Mouse (Mus musculus) liver, embryonic 14 days (tissue): ENCODE measurements around the gene Cyp2c23. TPM values are rescaled to one million over a fixed set of nuclear protein-coding genes. Genes with fewer than 3 reads are reported as not detected.

ENCODE experiments used
- polyA plus RNA-seq: library from polyadenylated mRNA; depleted of rRNA; stranded (reverse); fragments of >200 nt; gene quantifications from 2 replicates; pipeline ENCODE4 v1.2.3, GENCODE M21; 2012; rRNA removed

Cyp2c23 gene
- 10.4 and 12.0 TPM in 2 replicates for polyA plus RNA-seq

DNA sequence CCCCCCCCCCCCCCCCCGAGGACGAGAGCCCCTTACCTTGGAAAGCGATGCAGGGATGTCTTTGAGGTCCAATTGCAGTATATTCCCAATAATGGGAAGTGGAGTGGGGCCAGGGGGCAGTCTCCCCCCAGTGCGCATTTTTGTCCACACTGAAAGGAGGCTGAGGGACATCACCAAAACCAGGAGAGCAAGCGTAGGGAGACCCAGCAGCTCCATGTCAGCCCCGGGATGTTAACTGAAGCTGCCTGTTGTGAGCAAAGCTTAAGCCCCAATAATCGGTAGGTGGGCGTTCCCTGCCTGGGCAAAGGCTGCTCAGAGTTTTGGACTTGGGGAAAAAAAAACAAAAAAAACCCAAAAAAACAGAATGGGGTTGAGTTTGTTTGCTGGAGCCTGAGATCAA is at the start of gene Cyp2c23:
Gene Cyp2c23 (minus strand): TSS at position 237 of the 400 bp plus-strand sequence.

DNA sequence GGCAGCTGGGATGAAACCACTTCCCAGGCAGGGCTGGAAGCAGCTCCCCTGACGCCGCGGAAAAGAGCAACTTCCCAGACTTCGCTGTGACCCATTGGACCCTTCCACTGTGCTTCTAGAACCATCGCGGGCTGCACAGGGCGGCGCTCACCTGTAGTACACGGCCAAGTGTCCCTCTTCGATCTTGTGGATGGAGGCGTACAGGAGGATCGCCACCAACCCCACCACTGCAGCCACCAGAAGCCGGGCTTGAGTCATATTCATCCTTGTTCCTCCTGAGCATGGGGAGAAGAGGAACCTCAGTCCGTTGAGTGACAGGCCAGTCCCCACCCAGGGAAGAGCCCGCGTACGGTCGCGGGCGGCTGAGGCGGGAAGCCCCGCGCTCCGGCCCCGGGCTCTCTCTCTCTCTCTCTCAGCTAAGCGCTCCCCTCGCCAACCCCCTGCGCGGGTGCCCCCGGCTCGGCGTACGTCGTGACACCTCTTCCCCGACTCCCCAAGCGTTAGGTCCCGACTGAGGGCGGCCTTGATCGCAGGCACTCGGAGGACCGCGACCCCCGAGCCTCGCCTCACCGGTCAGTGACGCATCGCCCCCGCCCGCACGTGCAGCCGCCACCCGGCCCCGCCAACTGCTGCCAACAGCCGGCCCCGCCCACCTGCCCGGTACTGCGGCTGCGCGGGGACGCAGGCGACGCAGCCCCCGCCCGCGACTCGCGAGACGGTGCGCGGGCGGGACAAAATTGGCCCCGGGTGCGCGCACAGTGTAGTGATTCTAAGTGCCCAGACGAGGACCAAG is 40.3 kb upstream of the Cyp2c23 start, which contains the start of gene Erlin1:
Gene Erlin1 (minus strand): TSS at position 665 of the 793 bp plus-strand sequence.

DNA sequence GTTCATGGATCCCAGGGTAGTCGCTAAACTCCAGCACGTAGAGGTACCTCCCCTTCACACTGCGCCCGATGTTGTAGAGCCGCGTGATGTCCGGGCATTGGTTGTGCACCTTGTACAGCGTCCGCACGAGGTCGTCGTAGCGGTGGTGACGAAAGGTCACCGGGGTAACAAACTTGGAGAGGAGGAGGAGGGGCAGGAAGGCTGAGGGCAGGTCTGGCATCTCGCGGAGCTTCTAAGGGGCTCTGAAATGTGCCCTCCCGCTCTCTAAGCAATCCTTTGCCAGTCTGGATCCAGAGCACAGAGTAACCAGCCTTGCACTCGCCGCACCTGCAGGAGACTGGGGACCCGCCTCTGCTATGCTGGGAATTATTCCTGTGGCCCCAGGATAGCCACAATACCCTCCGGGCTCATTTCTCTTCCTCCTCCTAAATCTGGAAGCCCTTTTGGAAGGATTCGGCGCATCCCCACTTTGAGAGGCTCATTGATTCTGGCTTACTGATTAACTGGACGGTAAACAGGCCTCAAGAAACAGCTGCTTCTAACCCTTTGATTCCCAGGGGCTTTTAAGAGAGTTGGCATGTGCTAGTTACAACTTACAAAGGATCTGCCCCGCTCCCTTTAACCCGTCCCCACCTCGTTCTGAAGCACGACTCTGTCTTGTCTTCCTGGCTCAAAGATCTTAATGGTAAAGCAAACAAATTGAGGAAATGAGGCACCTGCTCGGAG is 42.8 kb downstream of the Cyp2c23 start, which contains the start of gene Cpn1:
Gene Cpn1 (minus strand): TSS at position 488 of the 726 bp plus-strand sequence.

Other genes starting within 250 kb of the Cyp2c23 start
- gene Abcc2, start 247.0 kb downstream of the Cyp2c23 start, polyA plus RNA-seq = 12.7 and 14.3 TPM in 2 replicates
- gene Dnmbp, start 89.0 kb downstream of the Cyp2c23 start, polyA plus RNA-seq = 2.0 TPM in 2 replicates
- 43.5 and 50.3 TPM in 2 replicates for gene Cpn1, start 42.7 kb downstream of the Cyp2c23 start, polyA plus RNA-seq
- 11.3 and 13.3 TPM in 2 replicates for gene Erlin1, start 40.6 kb upstream of the Cyp2c23 start, polyA plus RNA-seq
- gene Chuk, start 78.3 kb upstream of the Cyp2c23 start, polyA plus RNA-seq = 22.3 and 26.1 TPM in 2 replicates
- 9.0 and 10.2 TPM in 2 replicates for gene Cwf19l1, start 106.7 kb upstream of the Cyp2c23 start, polyA plus RNA-seq
- 27.3 and 33.5 TPM in 2 replicates for gene Bloc1s2, start 117.2 kb upstream of the Cyp2c23 start, polyA plus RNA-seq
- gene Pkd2l1, start 163.2 kb upstream of the Cyp2c23 start, polyA plus RNA-seq = not detected in 2 replicates
- 0.01 TPM in 1 of 2 replicates, not detected in the other for gene Scd3, start 174.1 kb upstream of the Cyp2c23 start, polyA plus RNA-seq